Mouse (Mus musculus) CH12.LX (cell line): Measurements from ENCODE around the gene Pla2g2e.
A peak's percentile ranks its signal among the peaks of the same experiment; 100 is the strongest.

ENCODE experiments used
- CTCF ChIP-seq, 2 experiments: IDR thresholded peaks in 1 of 2; conservative IDR thresholded peaks in 1 of 2; 2 replicates each; pipeline ENCODE4 v1.5.1; 2011 to 2012; ENCODE audit warnings: low read depth in 2 of 2, low read length in 2 of 2, improper control_type of control experiment in 1 of 2, inconsistent platforms in 1 of 2, mild to moderate bottlenecking in 1 of 2, moderate library complexity in 1 of 2
- EP300 ChIP-seq: IDR thresholded peaks from 2 replicates; pipeline ENCODE4 v1.6.1; 2011; ENCODE audit warnings: low read length, improper control_type of control experiment
- NELFE ChIP-seq: IDR thresholded peaks from 2 replicates; pipeline ENCODE4 v1.6.1; 2011; ENCODE audit warnings: low read depth, low read length, improper control_type of control experiment
- POLR2A ChIP-seq: IDR thresholded peaks from 2 replicates; pipeline ENCODE4 v1.6.1; 2011; ENCODE audit warnings: low read depth, mild to moderate bottlenecking, improper control_type of control experiment, low read length
- RAD21 ChIP-seq: IDR thresholded peaks from 2 replicates; pipeline ENCODE4 v1.6.1; 2011; ENCODE audit warnings: low read depth, mild to moderate bottlenecking, low read length, improper control_type of control experiment, moderate library complexity

DNA sequence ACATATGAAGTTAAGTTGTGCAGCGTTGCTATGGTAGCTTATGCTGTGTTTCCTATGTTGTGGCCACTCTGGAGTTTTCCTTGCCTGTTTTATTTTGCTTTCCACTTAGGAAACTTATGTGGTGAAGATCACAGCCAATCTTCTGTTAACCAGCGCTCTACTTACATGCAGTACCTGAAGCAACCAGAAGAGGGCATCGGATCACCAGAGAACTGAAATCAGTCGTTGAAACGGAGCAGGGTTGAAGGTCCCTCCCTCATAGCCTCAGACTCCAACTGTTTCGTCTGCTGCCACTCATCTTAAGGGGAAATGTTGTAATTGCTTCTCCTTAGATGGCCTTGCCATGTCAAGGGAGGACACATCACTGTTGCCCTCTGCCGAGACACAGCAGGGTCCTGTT is 11.3 kb upstream of the Pla2g2e start:
- TF ChIP-seq EP300 (no peak), POLR2A (no peak), CTCF (conservative IDR thresholded peaks at IDR 0.05 in 1 of 2, IDR thresholded peaks at IDR 0.05 in 1 of 2; ENCODE audit: low read depth in 2 of 2, low read length in 2 of 2) (peak; percentile 85 to 89), RAD21 (peak; percentile 73), NELFE (no peak)
